Mouse (Mus musculus): Measurements from ENCODE around the gene Sema4b.

GRCm38 (mm10) chr7:80183969-80184368 is 2.7 kb upstream of the Sema4b start:
- no peak for TF ChIP-seq MXI1 (IDR thresholded peaks at IDR 0.05; ENCODE audit: low read depth, low read length)
- no peak for TF ChIP-seq CTCF (IDR thresholded peaks at IDR 0.05 in 2 of 3, conservative IDR thresholded peaks at IDR 0.05 in 1 of 3; ENCODE audit: control insufficient read depth in 1 of 3, insufficient read depth in 1 of 3, low read depth in 2 of 3, low read length in 3 of 3, poor library complexity in 1 of 3, severe bottlenecking in 1 of 3)
- TF ChIP-seq CHD2 (IDR thresholded peaks at IDR 0.05; ENCODE audit: low read length): no peak
- no peak for TF ChIP-seq EP300 (IDR thresholded peaks at IDR 0.05; ENCODE audit: low read depth in 1 of 2, low read length in 2 of 2)
- no peak for TF ChIP-seq ZNF384 (IDR thresholded peaks at IDR 0.05; ENCODE audit: low read depth, low read length)
- TF ChIP-seq ZC3H11A (IDR thresholded peaks at IDR 0.05; ENCODE audit: low read depth, low read length): no peak
- no peak for TF ChIP-seq MAZ (IDR thresholded peaks at IDR 0.05; ENCODE audit: low read depth, low read length)

All from MEL (cell line).